Mouse (Mus musculus) splenic B cell, adult 2 months (primary cell): ENCODE measurements around the gene Myo19.
A peak's percentile ranks its signal among the peaks of the same experiment; 100 is the strongest.
"Not testable (repeated sequence)": the region's sequence is repeated elsewhere in the genome, so short reads cannot be mapped to it uniquely, and the experiment has no call there.

ENCODE experiments used
- DNase-seq: peaks from one replicate; pipeline ENCODE4 v3.0.0-alpha.2; 2011; ENCODE audit warnings: low read depth, low spot score
- H3K27me3 ChIP-seq: 2 replicates; pipeline ENCODE4 v1.6.1; 2012; ENCODE audit warnings: mild to moderate bottlenecking, low read length, moderate library complexity, mixed read lengths; ENCODE audit not compliant: control insufficient read depth, poor library complexity, insufficient read depth, severe bottlenecking
- H3K36me3 ChIP-seq: 2 replicates; pipeline ENCODE4 v1.6.1; 2012; ENCODE audit warnings: mild to moderate bottlenecking, low read length, moderate library complexity, mixed read lengths; ENCODE audit not compliant: control insufficient read depth, poor library complexity, insufficient read depth, severe bottlenecking

Myo19 gene

DNA sequence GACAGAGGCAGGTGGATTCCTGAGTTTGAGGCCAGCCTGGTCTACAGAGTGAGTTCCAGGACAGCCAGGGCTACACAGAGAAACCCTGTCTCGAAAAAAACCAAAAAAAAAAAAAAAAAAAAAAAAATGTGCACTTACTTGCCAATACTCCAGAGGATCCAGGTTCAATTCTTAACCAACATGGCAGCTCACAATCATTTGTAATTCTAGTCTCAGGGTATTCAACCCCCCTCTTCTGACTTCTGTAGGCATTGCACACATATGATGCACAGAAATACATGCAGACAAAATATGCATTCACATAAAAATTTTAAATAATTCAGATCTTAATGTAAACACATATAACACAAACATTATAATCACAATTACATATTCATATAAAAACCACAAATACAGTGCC lies 3.9 kb upstream of the Myo19 start:
- H3K27me3 ChIP-seq, H3K36me3 ChIP-seq, DNase-seq: not testable (repeated sequence)

DNA sequence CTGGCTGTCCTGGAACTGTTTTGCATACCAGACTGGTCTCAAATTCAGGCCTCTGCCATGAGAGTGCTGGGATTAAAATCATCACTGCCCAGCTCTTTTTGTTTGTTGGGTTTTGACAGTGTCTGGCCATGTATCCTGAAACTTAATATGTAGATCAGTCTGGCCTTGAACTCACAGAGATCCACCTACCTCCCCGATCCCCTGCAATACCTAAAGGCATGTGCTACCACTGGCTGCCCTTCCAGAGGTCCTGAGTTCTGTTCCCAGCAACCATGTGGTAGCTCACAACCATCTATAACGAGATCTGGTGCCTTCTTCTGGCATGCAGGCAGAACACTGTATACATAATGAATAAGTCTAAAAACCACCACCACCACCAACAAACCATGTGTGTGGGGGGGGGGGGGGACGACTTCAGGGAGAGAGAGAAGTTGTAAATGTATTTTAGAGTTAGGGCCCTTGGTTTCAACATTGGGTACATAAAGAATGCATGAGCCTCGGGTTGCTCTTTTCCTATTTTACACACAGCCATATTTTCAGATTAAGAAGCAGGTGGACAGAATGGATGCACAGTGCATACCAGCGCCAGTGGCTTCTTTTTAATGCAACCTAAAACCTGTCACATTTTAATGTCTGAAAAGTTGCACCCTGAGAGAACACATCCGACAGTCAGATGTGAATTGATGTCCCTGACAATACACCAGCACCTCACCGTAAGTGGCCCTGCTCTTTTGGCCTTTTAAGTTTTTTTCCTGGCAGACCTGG lies 759 bp upstream of the Myo19 start:
- no peak for DNase-seq
- Histone ChIP-seq H3K36me3 (0 out of 2 replicates have a peak, but pooled peaks cover 2% of the 10 kb centered on the region), H3K27me3 (no peaks in the 10 kb centered on the region)

DNA sequence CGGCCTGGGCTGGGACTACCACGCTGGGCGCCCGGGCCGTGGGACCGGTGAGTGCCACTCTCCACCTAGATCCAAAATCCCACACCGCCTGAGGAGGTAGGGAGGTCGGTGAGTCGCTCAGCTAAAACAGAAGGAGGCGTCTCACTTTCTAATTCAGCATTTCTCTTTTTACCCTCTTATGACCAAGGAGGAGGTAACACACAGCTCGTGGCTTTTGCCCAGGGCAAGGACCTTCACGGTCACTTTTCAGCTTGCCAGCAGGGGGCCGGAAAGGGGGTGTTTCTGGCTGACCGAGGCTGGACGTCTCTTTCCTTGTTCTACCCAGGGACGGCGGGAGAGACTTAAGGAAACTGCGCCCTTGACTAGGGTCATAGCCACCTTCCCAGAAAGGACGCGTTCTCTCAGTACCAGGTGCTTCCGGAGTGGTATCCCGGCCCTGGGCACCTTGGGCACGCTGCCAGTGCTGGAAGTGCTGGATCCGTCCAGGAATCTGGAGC lies 565 bp downstream of the Myo19 start:
- Histone ChIP-seq H3K27me3 (no peaks in the 10 kb centered on the region), H3K36me3 (0 out of 2 replicates have a peak, but pooled peaks cover 2% of the 10 kb centered on the region)
- peak; percentile 52 for DNase-seq

DNA sequence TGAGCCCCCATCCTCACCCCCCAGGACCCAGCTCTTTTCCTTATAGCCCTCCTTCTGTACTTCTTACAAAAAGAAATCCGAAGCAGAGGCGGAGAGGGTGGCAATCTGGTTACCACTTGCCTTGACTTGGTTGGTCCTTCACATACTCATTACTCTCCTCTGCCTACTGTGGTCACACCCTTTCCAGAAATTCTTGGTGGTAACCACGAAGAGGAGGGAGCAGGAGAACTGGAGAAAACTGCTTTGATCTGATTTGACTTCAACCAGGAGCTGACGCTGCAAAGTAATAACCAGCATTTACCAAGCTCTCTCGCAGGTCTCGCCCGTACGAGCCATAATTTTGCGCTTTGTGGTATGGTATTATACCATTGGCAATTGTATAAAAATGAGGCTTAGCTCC lies 1.0 kb downstream of the Myo19 start:
- Histone ChIP-seq H3K36me3 (0 out of 2 replicates have a peak, but pooled peaks cover 2% of the 10 kb centered on the region), H3K27me3 (no peaks in the 10 kb centered on the region)
- DNase-seq: no peak

DNA sequence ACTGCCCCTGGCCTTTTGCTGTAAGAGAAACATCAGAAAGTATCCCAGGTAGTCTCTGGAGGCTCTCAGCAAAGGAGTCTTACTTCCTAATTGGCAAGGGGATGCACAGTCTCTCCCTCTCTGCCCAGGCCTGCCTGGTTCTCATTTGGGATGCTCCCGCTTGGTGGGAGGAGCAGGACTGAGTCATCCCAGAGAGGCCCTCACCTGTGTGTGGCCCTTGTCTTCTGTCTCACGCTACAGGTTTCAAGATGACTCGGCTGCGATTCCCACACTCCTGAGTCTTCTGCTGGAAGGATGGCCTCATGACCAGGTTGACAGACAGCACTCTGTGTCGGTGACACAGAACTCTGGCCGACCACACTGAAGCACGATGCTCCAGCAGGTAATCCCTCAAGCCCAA lies 2.4 kb downstream of the Myo19 start:
- Histone ChIP-seq H3K27me3 (no peaks in the 10 kb centered on the region), H3K36me3 (no peaks in the 10 kb centered on the region)
- no peak for DNase-seq

DNA sequence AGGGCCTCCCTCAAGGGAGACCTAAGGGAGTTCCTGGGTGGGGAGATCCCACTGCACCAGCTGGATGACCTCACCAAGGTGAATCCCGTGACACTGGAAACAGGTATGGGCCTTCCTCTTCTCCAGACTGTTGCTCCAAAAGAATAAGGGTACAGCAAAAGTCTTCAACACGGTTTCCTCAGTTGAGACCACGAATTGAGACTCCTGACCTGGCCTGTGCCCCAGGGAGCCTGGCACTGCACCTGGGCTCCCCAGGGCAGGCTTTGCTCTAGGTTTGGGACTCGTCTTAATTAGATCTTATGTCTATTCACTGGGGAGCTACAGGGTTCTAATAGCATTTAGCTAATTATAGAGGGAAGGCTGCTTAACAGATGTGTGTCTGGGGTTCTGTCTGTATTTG lies 5.3 kb downstream of the Myo19 start:
- Histone ChIP-seq H3K36me3 (no peaks in the 10 kb centered on the region; the same call in 1 of the 2 replicates), H3K27me3 (no peaks in the 10 kb centered on the region)
- no peak for DNase-seq

DNA sequence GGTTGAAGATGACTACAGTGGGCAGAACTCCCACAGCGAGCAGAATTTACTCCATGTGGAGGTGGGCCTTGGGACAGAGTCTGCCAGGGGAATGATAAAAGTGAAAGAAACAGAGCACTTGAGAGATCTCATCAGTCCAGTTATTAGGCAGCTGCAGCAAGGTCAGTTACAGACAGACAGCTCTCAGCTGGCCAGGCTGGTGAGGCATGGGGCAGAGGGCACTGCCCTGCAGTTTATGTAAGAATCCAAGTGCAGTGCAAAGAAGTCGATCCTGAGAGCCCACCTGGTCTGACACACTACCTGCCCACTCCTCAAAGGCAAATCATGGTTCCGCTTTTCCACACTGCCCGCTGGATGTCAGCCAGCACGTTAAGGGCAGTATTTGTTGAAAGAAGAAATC lies 6.3 kb downstream of the Myo19 start:
- Histone ChIP-seq H3K36me3 (no peaks in the 10 kb centered on the region; the same call in 1 of the 2 replicates), H3K27me3 (no peaks in the 10 kb centered on the region)
- DNase-seq: no peak

DNA sequence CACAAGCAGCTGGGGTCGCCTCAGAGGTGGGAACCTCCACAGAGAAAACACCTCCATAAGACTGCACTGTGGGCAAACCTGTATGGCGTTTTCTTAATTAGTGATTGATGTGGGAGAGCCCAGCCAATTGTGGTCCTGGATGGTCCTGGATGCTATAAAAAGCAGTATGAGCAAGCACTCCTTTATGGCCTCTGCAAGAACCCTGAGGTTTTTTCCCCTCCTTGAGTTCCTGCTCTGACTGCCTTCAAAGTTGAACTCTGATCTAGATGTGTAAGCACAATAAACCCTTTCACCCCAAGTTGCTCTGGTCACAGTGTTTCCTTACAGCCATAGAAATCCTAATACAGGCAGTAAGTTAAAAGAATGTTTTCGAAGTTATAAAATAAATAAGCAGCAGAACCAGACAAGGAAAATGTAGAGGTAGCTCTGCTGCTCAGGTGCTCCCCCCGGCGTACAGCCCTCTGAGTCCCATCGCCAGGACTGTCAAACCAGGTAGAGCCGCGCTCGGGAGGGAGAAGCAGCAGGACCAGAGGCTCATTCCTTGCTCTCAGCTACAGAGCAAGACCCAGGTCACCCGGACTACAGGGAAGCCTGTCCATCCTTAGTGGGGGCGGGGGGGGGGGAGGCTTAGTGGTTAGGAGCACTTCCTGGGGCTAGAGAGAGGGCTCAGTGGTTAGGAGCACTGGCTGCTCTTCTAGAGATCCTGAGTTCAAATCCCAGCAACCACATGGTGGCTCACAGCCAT lies 7.0 kb downstream of the Myo19 start:
- no peak for DNase-seq
- Histone ChIP-seq H3K36me3 (no peaks in the 10 kb centered on the region; the same call in 1 of the 2 replicates), H3K27me3 (no peaks in the 10 kb centered on the region)

DNA sequence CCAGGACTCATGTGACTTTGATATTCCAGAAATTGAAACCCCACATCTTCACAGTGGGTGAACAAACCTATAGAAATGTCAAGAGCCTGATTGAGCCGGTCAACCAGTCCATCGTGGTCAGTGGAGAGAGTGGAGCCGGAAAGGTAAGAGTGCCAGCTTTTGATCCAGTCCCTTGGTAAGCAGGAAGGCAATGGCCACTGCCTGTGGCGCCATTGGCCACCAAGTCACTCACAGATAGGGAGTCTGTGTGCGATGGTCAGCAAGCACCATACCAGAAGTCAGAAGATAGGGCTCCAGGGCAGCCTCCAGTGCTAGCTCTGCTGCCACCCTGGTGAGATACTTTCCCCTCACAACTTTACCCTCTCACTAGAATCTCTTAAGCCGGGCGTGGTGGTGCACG lies 8.1 kb downstream of the Myo19 start:
- no peak for DNase-seq
- no peaks in the 10 kb centered on the region for H3K27me3 ChIP-seq
- H3K36me3 ChIP-seq: no peaks in the 10 kb centered on the region; the same call in 1 of the 2 replicates

DNA sequence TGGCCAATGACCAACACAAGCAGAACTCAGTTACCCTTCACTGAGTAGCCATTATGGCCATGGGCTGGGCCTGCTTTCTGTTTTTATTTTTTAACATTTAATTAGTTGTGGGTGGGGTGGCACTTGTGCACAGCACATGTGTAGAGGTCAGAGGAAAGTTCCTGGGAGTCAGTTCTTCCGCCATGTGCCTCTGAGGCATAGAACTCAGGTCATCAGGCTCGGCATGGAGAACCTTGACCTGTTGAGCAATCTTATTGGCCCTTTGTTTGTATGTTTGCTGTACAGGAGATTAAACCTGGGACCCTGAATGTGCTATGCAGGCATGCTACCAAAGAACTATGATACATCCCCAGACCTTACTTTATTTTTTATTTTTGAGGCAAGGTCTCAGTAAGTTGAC lies 9.5 kb downstream of the Myo19 start:
- no peaks in the 10 kb centered on the region; the same call in 1 of the 2 replicates for H3K36me3 ChIP-seq
- H3K27me3 ChIP-seq: no peaks in the 10 kb centered on the region
- no peak for DNase-seq

DNA sequence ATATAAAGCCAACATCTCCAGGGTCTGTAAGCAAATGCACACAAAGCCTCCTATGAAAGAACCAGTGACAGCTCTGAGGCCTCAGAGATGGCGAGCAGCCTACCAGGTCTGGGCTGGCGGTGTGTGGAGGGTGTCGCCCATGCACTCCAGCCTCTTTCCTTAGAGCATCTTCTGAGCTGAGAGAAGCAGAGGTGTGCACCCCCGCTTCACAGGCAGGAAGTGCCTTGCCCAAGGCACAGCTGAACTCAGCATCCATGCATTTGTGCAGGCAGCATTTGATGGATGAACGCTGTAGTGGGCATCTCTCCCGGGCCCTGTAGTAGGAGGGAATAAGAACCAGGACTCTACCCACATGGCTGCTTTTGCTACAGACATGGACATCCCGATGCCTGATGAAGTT lies 11.8 kb downstream of the Myo19 start:
- DNase-seq: no peak
- no peaks in the 10 kb centered on the region; the same call in 1 of the 2 replicates for H3K36me3 ChIP-seq
- H3K27me3 ChIP-seq: no peaks in the 10 kb centered on the region

DNA sequence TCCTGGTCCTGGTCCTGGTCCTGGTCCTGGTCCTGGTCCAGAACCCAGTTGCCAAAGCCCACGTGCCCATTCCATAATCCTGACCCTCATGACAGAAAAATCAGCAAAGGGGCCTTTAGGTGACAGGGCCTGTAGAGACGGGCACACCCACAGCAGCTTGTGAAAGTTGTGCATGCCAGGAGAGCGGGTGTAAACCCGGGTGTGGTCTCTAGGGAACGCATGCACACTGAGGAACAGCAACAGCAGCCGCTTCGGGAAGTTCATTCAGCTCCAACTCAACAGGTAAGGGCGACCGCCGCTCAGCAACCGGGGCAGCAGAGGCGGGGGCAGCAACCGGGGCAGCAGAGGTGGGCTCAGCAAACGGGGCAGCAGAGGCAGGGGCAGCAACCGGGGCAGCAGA lies 13.2 kb downstream of the Myo19 start:
- H3K27me3 ChIP-seq: no peaks in the 10 kb centered on the region
- no peak for DNase-seq
- H3K36me3 ChIP-seq: no peaks in the 10 kb centered on the region; the same call in 1 of the 2 replicates

DNA sequence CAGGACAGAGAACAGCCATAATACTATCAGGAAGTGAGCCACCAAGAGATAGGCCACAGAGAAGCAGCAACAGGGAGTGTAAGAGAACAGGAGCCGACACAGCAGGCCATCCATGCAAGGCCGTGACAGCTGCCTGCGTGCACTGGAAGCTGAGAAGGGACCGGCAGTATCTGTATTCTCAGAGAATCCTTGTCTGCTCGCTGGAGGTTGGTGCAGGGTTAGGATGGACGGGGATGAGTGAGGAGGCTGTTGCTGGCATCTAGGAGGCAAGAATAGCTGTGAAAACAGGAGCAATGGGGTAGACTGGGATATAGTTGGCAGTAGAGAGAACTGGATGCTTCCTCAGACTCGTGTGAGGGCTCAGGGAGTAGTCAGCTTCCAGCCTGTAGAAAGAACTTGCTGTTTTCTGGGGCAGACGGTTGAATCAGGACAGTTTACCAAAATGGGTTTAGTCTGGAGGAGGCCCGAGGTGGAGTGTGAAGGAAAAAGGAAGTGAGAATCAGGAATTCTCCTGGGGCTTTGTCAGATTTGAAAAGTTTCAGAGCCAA lies 24.7 kb downstream of the Myo19 start:
- DNase-seq: no peak
- no peaks in the 10 kb centered on the region for H3K27me3 ChIP-seq
- H3K36me3 ChIP-seq: 0 out of 2 replicates have a peak, but pooled peaks cover 2% of the 10 kb centered on the region

DNA sequence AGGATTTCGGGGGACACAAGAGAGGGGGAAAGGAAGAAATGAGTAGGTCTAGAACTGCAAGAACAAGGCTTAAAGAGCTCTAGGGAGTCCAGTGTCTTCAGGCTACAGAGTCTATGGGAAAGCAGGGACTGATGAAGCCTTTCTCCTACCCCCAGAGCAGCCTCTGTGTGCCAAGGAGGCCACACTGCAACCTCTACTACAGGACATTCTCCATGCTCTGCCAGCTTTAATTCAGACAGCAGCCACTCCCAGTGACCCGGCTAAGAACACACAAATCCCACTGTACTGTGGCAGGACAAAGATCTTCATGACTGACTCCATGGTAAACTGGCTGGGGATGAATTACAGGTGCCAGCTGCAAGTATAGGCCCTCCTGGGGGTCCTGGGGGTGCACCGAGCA lies 27.1 kb downstream of the Myo19 start:
- peaks cover 6% of the 10 kb centered on the region; the same call in 1 of the 2 replicates for H3K36me3 ChIP-seq
- DNase-seq: no peak

DNA sequence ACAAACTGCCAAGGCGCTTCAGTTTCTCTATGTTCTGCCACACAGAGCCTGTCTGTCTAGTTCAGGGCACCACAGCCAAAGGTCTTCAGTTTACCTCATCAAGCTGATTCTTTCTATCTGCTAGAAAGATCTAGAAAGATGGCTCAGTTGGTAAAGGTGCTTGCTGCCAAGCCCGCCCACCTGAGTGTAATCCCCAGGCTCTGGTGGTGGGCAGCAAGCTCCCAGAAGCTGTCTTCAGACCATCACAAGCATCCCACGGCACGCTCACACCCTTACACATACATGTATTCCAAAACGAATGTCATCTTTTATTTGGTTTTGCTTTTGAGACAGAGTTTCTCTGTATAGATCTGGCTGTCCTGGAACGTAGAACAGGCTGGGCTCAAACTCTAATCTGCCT lies 28.5 kb downstream of the Myo19 start:
- no peak for DNase-seq
- H3K27me3 ChIP-seq: no peaks in the 10 kb centered on the region
- peaks cover 6% of the 10 kb centered on the region; the same call in 1 of the 2 replicates for H3K36me3 ChIP-seq

More for the DNA sequence above, 27.1 kb downstream of the Myo19 start:
- H3K27me3 ChIP-seq: no peaks in the 10 kb centered on the region
